Mouse (Mus musculus) urinary bladder, postnatal 14 days (tissue): ENCODE measurements at regions not wholly inside any gene's neighbourhood (a gene's known extent, or its start where the extent isn't known, plus 50 kb on each side); places are given as distances from the start of the nearest gene placed in this dataset.

Experiments used
- DNase-seq: peaks from one replicate; pipeline ENCODE4 v3.0.0; 2021; ENCODE audit warnings: low spot score

DNA sequence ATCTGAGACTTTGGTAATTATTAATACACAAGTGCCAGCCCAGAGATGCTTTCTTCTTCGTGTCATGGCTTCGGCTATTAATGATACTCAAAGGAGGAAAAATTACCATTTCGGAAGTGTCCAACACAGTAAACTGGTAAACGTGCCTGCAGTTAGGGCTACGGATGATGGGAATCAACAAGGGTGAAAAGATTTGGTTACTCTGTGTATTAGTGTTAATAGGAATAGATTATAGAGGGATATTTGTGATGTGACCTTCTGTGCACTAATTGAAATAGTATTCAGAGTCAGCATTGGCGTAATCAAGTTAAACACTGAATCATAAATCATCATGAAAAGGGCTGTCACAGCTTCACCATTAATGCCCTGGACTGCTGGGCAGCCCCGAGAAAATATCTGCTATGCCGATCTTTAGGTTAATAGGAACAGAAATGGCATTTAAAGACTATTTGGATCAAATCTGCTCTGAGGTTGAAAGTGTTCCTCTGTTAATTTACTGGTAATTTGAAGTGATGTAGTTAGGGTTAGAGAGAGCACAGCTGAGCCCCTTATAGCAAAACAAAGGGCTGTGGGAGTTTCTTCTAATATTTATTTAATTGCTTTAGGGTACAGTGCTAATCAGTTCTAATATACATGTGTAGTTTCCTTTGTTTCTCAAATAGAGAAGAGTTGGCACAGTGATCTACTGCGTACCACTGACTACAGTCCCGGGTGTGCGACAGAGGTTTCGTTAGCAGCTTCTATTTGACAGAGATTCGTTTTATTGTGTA is 160.7 kb downstream of the Rpl36a-ps1 start:
- no peak for DNase-seq

- DNase-seq = no peak
Observed at GRCm38 (mm10) chr14:98832401-98832800, 161.7 kb downstream of the Rpl36a-ps1 start.

DNA sequence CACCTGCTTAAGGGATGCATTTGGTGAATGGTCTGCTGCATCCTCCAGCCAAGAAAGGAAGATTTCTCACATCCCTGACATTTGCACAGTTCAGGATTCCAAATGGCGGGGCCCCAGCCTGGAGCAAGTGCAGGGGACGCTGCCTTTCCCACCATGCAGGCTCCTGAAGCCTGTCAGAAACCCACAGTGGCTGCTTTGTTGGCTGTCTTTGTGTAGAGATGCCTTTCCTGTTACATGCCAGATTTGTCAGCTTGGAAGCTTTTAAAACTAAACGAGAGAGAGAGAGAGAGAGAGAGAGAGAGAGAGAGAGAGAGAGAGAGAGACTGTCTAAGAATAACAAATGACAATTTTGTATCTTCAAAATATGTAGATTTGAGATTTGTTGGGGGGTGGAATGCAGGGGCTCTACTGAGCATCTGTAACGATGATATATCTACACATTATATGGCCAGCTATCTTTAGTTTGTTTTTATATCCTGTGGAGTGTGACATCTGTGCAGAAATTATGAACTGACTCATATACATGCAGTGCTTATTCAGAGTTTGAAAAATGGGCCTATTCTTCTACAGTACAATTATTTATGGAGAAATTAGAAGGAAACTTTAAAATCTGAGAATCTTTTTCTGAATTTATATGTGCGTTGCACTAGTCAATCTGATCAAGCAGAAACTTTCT is 164.0 kb downstream of the Rpl36a-ps1 start:
- no peak for DNase-seq

DNA sequence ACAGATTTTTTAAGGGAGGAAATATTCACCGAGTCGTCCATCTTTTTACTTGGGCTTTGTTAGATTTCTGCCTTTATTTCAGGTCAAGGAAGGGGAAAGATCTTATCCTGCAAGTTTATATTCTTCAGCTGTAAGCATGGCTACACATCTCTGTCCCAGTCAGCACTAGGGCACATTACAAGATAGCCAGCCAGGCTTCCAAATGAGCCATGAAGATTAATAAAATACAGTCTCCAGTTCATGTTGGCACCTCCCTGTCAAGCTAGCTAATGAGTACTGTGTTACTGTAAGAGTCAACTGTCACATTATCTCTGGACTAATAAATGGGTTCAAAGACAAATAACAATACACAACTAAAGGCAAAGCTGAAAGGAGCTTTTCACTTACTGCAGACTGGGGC is 166.6 kb downstream of the Rpl36a-ps1 start:
- DNase-seq = no peak

GRCm38 (mm10) chr14:98813657-98814056 is 180.5 kb downstream of the Rpl36a-ps1 start:
- no peak for DNase-seq

- DNase-seq = no peak
Observed at GRCm38 (mm10) chr14:98810259-98811042, 183.7 kb downstream of the Rpl36a-ps1 start.

DNA sequence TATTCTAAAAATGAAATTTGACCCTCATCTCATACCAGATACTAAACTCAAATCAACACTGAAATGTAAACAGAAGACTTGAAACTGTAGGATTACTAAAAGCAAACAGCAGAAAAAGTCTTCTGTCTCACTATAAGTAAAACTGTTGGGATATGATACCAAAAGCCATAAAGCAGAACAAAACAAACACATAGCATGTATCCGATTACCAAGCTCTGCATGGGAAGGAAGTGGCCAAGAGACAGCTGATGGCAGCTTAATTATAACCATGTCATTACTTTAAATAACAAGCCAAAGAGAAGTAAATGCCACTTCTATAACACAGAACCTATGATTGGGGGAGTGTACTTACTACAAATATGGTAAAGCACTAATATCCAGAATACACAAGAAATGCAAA is 186.0 kb downstream of the Rpl36a-ps1 start:
- no peak for DNase-seq

DNA sequence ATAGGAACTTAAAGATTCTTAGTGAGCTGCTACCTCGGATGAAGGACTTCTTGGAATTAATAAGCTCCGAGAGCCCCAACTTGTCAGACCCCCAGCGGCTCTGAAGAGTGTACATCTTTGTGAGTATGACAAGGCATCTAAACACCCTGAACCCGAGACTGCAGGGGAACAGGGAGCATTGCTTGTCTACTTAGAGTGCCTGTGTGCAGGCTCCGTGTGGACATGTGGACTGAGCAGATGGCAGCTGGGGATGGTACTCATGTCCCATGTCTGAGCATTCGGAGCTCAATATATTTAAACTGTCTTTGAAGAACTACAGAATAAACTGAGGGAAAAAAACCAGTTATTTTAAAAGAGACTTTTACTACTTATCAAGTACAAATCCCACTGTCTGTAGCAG is 189.1 kb downstream of the Rpl36a-ps1 start:
- no peak for DNase-seq

DNA sequence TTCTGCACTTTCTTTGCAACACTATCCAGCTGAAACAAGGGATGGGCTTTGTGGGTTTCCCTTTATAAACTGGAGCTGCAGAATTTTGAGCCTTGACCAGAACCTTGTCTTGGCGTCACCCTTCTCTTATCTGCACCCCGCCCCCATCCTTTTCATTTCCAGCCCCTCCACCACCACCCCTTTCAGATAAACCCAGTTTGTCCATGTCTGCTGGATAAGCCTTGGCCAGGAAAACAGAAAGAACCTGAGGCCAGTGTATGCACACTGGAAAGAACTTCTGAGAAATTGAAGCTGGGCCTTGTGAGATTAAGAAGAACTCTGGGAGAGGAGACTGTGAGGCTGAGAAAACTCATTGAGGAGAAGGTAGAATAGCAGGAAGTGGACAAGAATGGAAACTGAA is 192.8 kb downstream of the Rpl36a-ps1 start:
- no peak for DNase-seq

- no peak for DNase-seq
Observed at GRCm38 (mm10) chr14:98791970-98792369, 202.1 kb downstream of the Rpl36a-ps1 start.

GRCm38 (mm10) chr14:98791232-98791906 is 202.7 kb downstream of the Rpl36a-ps1 start:
- no peak for DNase-seq

- DNase-seq = no peak
Observed at GRCm38 (mm10) chr14:98789794-98790193, 204.3 kb downstream of the Rpl36a-ps1 start.

GRCm38 (mm10) chr14:98781711-98782110 is 212.4 kb downstream of the Rpl36a-ps1 start:
- no peak for DNase-seq

GRCm38 (mm10) chr14:98772080-98772479 is 222.0 kb downstream of the Rpl36a-ps1 start:
- no peak for DNase-seq

DNA sequence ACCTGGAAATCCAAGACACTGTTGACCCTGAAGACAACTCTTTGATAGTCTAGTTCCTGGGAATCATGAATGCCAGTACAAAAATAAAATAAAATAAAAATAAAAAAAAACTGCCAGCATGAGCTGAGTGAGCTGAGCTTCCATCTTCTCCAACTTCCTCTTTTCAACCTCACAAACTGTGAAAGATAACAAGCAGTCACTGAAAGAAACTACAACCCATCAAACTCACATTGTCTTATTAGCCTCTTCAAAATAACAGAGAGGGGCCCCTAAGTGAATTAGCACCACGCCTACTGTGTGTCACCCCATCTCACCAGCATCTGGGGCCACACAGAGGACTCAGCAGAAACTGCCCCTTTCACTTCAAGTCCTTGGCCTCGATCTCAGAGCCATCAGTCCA is 225.3 kb downstream of the Rpl36a-ps1 start:
- DNase-seq = no peak

DNA sequence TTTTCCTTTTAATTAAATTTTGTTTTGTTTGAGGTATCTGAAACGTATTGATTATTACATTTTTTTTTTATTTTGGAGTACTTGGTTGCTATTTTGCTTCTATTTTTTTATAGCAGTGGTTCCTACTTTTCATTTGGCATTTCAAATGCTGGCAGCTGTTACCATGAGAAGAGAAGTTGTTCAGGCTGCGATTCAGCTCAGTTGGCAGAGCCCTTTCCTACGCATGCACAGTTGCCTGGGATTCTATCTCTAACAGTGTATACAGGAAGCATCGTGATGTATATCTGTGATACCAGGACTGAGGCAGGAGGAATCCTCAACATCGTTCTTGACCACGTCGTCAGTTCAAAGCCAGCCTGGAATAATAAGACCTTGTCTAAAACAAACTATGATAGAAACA is 226.6 kb downstream of the Rpl36a-ps1 start:
- DNase-seq = no peak

- DNase-seq = no peak
Observed at GRCm38 (mm10) chr14:98765358-98765757, 228.8 kb downstream of the Rpl36a-ps1 start.

DNA sequence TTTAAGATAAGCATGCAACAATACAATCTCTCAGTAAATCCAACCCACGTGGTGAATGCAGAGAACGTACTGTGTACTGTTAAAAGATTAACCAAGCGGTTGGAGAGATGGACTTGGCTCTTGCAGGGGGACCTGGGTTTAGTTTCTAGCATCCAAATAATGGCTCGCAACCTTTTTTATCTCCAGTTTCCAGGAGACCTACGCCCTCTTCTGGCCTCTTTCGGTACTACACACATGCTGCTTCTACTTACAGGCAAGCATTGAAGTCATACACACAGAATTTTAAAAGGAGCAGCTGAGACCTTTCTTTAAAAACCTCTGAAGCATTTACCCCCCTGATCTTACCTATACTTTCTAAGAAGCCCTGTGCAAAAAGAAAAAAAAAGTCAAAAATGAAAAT is 243.4 kb downstream of the Rpl36a-ps1 start:
- DNase-seq = no peak

DNA sequence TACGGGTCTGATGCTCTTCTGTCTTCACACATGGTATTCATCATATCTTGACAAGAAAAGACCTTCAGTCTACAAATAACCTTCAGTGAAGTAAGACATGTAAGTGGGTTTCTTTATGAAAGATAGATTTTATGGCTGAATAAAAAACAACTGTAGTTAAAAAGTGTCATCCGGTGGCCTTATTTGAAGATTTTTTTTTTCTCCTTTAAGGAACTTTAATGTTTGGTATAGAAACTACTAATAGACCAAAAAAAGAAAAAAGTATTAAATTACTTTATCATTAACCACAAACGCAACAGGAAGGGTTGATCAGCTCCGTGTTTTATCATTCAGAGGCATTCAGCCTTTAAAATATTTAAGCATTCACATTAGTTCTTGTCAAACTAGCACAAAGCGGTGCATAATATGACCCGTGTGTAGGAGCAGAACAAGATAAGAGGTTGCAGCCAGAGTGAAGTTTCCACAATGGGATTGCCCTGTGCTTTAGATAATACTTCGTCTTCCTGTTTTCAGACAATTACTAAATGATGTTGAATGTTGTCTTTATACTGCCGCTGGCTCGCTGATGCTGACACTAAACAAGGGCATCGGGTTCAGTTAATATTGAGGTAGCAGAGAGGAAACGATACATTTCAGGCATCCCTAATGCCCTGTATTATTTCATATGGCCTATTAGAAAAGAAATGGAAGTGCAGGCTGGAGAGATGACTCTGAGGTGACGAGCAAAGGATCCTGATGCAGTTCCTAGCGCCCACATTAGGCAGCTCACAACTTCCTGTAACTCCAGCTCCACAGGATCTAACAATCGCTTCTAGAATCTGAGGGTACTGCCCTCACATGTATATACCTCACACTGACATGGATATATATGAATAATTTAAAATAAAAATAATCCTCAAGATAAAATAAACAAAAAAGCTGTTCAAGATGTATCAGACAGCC is 244.8 kb downstream of the Rpl36a-ps1 start:
- no peak for DNase-seq

GRCm38 (mm10) chr14:98747159-98747775 is 246.9 kb downstream of the Rpl36a-ps1 start:
- DNase-seq = no peak

DNA sequence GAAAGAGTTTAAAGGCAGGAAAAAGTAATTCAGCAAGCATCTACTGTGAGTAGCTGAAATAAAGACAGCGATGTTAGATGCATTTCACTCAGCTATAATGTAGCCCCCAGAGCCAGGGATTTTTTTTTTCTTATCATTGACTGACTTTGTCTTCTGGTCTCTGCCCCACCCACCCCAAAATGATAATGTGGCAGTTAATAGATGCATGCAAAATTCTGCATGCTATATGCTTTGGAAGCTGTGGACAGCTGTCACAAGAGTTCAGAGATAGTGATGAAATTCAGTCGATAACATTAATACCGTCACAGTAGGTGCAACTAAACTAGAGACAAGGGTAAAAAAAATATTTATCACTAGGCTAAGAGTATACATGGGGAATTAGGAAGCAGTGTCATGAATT is 263.7 kb downstream of the Rpl36a-ps1 start:
- DNase-seq = no peak
